Mouse (Mus musculus) embryo, embryonic 11 days (tissue): ENCODE data around the gene Rhbdd3.
"Not testable (repeated sequence)": the region's sequence is repeated elsewhere in the genome, so short reads cannot be mapped to it uniquely, and the experiment has no call there.

Source experiments
- DNase-seq: peaks from one replicate; pipeline ENCODE4 v3.0.0-alpha.2; 2015

The Rhbdd3 gene

DNA sequence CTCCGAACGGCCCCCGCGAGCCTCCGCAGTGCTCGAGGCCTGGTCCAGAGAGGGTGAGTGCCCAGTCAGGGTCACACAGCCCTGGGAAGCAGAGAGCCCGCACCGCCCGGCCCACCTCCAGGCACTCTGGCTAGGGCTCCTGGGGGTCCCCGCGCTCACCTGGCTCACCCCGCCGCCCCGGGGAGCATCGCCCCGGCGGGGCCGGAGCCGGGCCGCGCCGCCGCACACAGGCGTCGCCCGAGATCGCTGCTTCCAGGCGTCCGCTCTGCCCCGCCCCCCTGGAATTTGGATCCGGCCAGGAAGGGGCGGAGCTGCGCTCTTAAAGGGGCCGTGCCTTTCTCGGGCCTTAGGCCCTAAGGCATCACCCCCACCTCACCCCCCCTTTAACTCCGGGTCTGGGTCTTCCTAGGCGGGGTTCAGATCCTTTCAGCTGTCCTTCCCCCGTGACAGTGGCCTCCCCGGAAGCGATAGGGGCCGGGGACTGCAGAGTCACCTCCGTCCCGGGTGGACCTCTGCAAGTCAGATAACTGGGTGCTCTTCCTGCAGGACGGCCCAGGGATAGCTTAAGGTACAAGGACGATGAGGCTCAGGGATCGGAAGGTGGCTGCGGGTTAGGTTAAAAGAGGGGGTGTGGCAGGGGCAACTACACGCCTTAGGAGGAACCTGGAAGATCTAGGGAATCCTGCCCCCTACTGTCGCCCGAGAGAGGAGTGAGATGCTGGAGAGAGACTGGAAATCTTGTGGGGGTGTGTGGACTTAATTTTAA is 33.5 kb upstream of the Rhbdd3 start, which contains the start of gene Gas2l1:
Gene Gas2l1 (minus strand): TSS at position 272 of the 766 bp plus-strand sequence.
- peak; percentile 95 for DNase-seq

GRCm38 (mm10) chr11:5067063-5067462 is 31.7 kb upstream of the Rhbdd3 start:
- DNase-seq: no peak

GRCm38 (mm10) chr11:5068126-5068971 is 30.4 kb upstream of the Rhbdd3 start:
- DNase-seq: no peak

- no peak for DNase-seq
Observed at GRCm38 (mm10) chr11:5074882-5075281, 23.8 kb upstream of the Rhbdd3 start.

DNA sequence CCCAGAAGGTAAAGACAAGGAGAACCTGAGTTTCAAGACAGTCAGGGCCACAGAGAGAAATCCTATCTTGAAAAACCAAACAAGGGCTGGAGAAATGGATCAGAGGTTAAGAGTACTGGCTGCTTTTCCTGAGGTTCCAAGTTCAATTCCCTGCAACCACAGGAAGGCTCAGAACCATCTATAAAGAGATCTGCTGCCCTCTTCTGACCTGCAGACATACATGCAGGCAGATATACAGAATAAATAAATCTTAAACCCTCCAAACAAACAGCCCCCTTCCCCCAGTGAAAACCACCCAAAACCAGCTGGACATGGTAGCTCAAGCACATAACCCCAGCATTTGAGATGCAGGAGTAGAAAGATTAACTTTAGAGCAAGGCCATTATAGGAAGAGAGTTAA is 23.0 kb upstream of the Rhbdd3 start:
- no peak for DNase-seq

DNA sequence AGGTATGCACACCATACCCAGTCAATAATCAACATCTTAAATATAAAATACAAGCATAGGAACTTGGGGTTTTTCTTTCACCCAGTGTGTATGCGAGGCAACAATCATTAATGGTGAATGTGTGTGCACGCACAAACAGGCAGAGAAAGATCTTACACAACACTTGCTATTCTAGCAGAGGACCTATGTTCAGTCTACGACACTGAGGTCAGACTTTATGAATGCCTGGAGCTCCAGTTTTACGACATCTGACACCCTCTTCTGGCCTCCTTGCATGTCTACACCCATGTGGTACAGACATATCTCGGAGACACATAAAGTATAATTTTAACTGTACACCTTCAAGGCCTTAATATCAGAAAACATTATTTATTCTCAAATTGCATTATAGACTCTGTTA is 21.9 kb upstream of the Rhbdd3 start:
- DNase-seq: not testable (repeated sequence)

DNA sequence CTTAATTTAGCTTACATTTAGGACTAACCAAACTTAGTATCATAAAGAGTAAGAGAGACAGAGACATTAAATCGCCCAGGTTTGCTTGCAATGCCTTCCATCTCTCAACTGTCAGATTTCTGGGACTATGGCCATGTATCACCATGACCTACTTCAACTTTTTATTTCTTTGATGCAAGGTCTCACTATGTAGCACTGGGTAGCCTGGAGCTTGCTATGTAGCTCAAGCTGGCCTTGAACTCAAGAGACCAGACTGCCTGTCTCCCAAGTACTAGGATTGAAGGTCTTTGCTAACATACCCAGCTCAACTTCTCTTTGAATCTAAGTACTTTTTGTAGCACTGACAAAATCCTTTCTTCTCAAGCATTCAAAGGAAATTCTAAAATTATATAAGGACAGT is 9.6 kb upstream of the Rhbdd3 start:
- no peak for DNase-seq

DNA sequence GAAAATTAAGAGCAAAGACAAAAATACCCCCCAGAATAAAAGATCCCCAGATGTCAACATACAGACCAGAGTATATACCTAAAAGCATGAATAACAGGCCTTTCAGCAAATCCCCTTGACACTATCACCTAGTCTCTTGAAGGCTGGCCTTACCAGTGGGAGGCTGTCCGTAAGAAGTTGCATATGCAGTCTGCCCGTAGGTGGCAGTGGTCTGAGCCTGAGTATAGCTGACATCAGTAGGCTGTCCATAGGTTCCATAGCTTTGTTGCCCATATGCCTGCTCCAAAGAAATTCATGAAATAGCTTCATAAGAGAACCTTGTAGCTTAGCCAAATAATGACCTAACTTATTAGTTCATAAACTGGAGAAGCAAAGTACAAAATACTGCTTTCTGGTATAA is 7.0 kb upstream of the Rhbdd3 start:
- DNase-seq: peak; percentile 36

- no peak for DNase-seq
Observed at GRCm38 (mm10) chr11:5095877-5096276, 2.8 kb upstream of the Rhbdd3 start.

DNA sequence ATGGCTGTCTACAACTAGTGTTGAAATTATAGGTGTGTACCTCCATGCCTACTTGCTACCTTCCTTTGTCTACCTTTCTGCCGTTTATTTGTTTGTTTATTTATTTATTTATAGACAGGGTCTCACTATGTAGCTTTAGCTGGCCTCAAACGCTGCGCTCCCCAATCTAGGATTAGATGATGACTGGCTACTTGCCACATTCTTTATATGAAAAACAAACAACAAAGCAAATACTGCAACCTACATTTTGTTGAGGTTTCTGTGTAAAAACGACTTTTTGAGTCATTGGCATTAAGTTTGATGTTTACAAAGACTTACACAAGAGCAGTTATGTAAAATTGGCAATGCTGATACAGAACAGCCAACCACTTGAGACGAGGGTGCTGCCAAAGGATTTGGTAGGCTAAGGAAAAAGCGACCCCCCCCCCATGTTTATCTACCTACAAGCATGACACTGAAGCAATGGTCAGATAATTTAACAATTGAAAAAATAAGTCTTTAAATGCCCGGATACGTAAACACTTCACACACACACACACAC is 2.2 kb upstream of the Rhbdd3 start:
- no peak for DNase-seq

DNA sequence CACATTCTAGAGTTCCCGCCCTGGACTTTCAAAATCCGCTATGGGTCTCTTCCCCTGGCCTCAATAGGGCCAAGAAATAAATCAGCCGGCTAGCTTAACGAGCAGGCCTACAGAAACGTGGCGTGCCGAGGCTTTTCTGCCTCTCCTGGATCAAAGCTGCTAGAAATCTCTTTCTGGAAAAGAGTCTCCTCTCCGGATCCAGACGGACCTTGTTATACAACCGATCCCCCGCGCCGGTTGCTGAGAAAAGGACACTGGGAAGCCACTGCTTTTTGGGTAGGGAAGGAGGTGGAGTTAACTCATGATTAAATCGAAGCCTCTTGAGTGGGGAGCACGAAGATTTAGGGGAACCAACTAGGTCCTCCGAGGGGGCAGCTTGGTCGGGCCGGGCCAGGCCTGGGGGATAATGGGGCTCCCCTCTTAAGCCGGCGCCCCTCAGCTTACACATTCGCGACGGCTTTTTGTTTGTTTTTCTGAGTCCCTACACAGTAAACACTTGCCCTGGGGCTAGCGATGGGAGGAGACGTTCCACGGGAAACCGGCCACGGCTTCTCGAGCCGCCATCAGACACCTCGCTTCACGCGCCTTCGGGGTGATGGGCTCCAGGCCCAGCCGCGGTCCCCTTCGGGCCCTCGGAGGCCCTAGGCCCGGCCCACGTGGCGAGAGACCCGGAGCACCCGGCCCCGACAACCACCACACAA is 541 bp upstream of the Rhbdd3 start:
- peak; percentile 41 for DNase-seq

- peak; percentile 92 for DNase-seq
Observed at GRCm38 (mm10) chr11:5099576-5100183, 954 bp downstream of the Rhbdd3 start.

DNA sequence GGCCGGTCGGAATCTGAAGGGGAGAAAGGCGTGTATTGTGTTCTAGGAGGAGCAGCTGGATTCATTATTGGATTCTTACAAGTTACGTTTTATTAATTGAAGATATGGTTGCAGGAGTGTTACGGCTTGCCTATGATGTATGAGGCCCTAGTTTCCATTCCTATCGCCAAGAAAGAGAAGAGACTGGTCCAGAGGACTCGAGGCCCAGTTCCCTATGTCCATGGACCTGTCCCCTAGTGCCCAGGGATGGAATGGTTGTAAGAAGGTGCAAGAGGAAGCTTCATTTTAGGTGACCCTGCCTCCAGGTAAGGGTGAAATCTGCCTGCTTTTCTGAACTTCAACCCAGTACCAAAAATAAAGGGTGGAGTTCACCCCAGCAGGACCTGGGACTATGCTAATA is 1.6 kb downstream of the Rhbdd3 start:
- DNase-seq: peak; percentile 25

GRCm38 (mm10) chr11:5100801-5101200 is 2.1 kb downstream of the Rhbdd3 start:
- no peak for DNase-seq

DNA sequence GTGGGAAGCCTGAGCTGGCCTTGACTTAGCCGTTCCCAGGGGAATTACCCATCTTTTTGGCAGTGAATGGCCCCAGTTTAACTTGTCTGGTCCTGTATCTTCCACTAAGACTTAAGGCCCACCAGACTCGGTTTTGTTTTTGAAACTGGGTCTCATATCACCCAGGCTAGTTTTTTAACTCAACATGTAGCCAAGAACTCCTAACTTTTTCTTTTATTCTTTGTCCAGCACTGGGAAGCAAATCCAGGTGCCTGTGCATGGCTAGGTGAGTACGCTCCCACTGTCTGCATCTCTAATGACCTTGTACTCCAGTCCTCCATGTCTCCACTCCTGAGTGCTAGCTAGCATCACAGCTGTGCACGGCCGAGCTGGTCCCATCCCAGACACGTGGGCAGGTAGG is 2.9 kb downstream of the Rhbdd3 start:
- DNase-seq: no peak

DNA sequence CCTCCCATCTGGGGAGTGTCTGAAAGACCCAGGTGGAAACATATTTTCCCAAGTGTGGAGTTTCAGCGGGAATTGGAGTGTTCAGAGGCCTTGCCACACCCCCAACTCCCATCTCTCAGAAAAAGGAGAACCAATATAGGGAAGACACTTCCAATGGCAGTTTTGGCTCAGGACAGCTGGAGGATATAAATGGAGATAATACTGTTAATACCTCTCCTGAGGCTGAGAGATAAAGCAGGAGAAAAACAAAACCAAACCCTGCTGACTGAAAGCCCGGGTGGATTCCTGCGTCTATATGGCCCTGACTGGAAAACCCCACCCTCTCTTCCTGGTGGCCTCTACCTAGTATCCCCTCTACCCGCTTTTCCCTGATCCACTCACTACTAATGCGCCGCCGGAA is 3.7 kb downstream of the Rhbdd3 start:
- DNase-seq: no peak

DNA sequence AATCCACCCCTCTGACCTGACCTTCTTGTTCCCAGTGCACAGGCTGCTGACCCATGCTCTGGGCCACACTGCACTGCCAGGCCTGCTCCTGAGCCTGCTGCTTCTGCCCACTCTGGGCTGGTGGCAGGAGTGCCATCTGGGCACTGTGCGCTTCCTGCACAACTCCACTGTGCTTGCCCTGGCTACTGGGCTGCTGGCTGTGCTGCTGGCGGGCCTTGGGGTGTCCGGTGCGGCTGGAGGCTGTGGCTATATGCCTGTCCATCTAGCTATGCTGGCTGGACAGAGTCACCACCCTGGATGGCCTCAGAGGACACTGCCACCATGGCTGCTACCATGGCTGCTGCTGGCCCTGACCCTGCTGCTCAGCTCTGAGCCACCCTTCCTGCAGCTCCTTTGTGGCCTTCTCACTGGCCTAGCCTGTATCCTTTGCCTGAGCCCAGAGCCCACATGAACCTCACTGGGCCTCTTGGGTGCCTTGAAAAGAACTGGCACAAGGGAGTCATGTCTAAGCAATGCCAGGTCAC is 5.3 kb downstream of the Rhbdd3 start:
- DNase-seq: no peak

GRCm38 (mm10) chr11:5109441-5109840 is 10.7 kb downstream of the Rhbdd3 start:
- DNase-seq: no peak

GRCm38 (mm10) chr11:5113645-5114044 is 14.9 kb downstream of the Rhbdd3 start:
- DNase-seq: no peak

GRCm38 (mm10) chr11:5114931-5115581 is 16.3 kb downstream of the Rhbdd3 start:
- DNase-seq: peak; percentile 89

GRCm38 (mm10) chr11:5125713-5126112 is 27.0 kb downstream of the Rhbdd3 start:
- DNase-seq: no peak

DNA sequence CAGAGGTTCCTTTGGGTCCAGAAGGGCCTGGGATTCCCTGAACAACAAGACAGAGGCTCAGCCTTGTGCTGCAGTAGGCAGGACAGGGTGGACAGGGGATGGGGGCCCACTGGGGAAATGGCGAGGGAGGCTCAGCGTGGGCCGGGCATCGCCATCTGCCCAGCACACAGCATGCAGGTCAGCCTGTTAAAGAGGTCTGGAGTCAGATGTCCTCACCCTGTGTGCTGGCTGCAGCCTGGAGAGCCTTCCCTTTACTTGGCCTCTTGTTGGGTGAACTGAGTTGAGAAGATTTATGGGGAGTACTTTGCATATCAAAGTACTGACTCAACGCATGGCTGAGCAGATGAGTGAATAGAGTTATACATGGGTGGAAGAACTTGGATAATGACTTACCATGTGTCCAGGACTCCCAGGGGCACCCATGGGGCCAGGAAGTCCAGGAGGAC is 30.3 kb downstream of the Rhbdd3 start:
- peak; percentile 62 for DNase-seq
